Mouse (Mus musculus): ENCODE data around the gene Cd3g. TPM values are rescaled to one million over a fixed set of nuclear protein-coding genes. Genes with fewer than 3 reads are reported as not detected.

Gene Cd3g
- polyA plus RNA-seq, 1 experiment from 2014 or later = not detected

- no peak for DNase-seq (ENCODE audit: low spot score)
- no peak overlapping the region for H3K4me2 ChIP-seq (ENCODE audit: low read depth, low read length, severe bottlenecking)
Observed at GRCm38 (mm10) chr9:45010461-45010860, 30.2 kb upstream of the Cd3g start.

DNA sequence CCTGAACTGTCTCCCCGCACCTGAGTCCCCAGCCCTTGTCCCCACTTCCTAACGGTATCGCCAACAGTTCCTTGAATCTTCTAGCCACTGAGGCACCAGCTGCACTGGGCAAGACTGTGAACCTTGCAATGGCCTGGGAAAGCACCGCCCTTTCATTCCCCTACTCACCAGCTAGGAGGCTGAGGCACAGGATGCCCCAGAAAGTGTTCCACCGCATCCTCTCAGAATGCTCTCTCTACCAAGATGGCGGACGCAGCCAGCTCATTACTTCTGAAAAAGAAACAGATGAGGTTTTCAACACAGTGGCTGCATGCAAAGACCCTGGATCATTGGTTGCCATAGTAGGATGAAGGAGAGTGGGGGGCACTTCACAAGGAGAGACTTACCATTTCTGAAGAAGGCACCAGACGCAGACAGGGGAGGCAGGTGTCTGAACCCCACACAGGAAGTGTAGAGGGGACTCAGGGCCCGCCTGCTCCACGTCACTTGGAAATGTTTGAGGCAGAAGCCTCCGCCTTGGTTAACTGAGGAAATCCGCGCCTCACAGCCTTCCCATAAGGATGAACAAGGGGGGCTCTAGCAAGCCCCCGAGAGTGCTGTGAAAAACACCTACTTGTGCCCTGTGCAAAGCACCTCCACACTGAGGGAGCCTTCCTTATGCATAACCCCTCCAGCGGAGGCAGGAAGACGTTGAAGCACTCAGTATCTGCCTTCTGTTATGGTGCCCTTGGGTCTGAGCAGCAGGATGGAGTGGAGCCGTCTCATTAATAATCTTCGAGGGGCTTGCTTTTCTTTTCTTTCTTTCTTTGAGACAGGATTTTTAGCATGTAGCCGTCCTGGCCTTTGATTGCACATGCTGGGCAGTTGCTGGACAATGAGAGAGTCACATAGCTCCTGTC is 29.2 kb upstream of the Cd3g start, which contains the start of gene Cd3e:
Gene Cd3e (minus strand): TSS at position 448 of the 899 bp plus-strand sequence.
- no peaks in the 10 kb centered on the region for H3K36me3 ChIP-seq (ENCODE audit: control insufficient read depth, insufficient read depth, low read length)
- 89% methylated on average over 19 of the region's 19 CpGs for WGBS
- ATAC-seq (replicated peaks; ENCODE audit: low FRiP score) (no peak), DNase-seq (ENCODE audit: low spot score) (peak; percentile 33)
- H3K9me3 ChIP-seq (ENCODE audit: control insufficient read depth, low read length) = no peaks in the 10 kb centered on the region
- no peaks in the 10 kb centered on the region for H3K27me3 ChIP-seq (ENCODE audit: control insufficient read depth, insufficient read depth, low read length)
- H3K9ac ChIP-seq (ENCODE audit: low read length) = no peak within 1 kb of the TSS
- H3K4me3 ChIP-seq (ENCODE audit: low read depth, low read length) = no peak within 1 kb of the TSS
- H3K4me2 ChIP-seq (ENCODE audit: low read depth, low read length, severe bottlenecking) = no peak within 1 kb of the TSS
- no peak within 1 kb of the TSS for H3K27ac ChIP-seq (ENCODE audit: low read depth, low read length)
- H3K4me1 ChIP-seq (replicated peaks; ENCODE audit: control insufficient read depth, insufficient read depth, low read length) = no peaks in the 10 kb centered on the region

More at GRCm38 (mm10) chr9:45010461-45010860, 30.2 kb upstream of the Cd3g start:
- no peaks in the 10 kb centered on the region for H3K4me1 ChIP-seq (replicated peaks; ENCODE audit: control insufficient read depth, insufficient read depth, low read length)
- H3K36me3 ChIP-seq (ENCODE audit: control insufficient read depth, insufficient read depth, low read length) = no peaks in the 10 kb centered on the region
- no peak for ATAC-seq (replicated peaks; ENCODE audit: low FRiP score)
- no peak overlapping the region for H3K4me3 ChIP-seq (ENCODE audit: low read depth, low read length)
- no peak overlapping the region for H3K27ac ChIP-seq (ENCODE audit: low read depth, low read length)
- H3K9ac ChIP-seq (ENCODE audit: low read length) = no peak overlapping the region
- H3K9me3 ChIP-seq (ENCODE audit: control insufficient read depth, low read length) = no peaks in the 10 kb centered on the region
- H3K27me3 ChIP-seq (ENCODE audit: control insufficient read depth, insufficient read depth, low read length) = no peaks in the 10 kb centered on the region
- 80% methylated on average over 4 of the region's 4 CpGs for WGBS

DNA sequence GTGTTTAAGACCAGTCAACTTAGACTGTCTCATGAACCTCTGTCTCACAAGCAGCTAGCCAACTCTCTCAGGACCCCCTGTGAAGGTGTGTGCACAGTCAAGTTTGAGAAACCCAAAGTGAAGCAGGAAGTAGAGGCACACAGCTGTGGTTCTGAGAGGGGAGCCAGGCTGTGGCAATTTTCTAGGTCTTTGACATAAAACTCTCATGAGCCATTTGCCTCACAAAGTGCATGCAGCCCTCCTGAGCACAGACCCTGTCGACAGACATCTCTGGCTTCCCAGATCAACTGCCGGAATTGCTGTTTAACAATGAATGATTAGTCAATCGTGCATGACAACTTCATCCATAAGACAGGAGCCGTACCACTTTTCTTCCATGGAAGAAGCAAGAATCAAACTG is 28.1 kb upstream of the Cd3g start:
- 85% methylated on average over 4 of the region's 4 CpGs for WGBS
- no peak overlapping the region for H3K4me3 ChIP-seq (ENCODE audit: low read depth, low read length)
- no peak overlapping the region for H3K27ac ChIP-seq (ENCODE audit: low read depth, low read length)
- H3K9me3 ChIP-seq (ENCODE audit: control insufficient read depth, low read length) = no peaks in the 10 kb centered on the region
- no peak overlapping the region for H3K9ac ChIP-seq (ENCODE audit: low read length)
- no peaks in the 10 kb centered on the region for H3K36me3 ChIP-seq (ENCODE audit: control insufficient read depth, insufficient read depth, low read length)
- no peaks in the 10 kb centered on the region for H3K4me1 ChIP-seq (replicated peaks; ENCODE audit: control insufficient read depth, insufficient read depth, low read length)
- no peaks in the 10 kb centered on the region for H3K27me3 ChIP-seq (ENCODE audit: control insufficient read depth, insufficient read depth, low read length)
- DNase-seq (ENCODE audit: low spot score) (peak; percentile 24), ATAC-seq (replicated peaks; ENCODE audit: low FRiP score) (no peak)
- H3K4me2 ChIP-seq (ENCODE audit: low read depth, low read length, severe bottlenecking) = no peak overlapping the region

GRCm38 (mm10) chr9:45007404-45007803 is 27.2 kb upstream of the Cd3g start:
- 80% methylated on average over 12 of the region's 12 CpGs for WGBS

DNA sequence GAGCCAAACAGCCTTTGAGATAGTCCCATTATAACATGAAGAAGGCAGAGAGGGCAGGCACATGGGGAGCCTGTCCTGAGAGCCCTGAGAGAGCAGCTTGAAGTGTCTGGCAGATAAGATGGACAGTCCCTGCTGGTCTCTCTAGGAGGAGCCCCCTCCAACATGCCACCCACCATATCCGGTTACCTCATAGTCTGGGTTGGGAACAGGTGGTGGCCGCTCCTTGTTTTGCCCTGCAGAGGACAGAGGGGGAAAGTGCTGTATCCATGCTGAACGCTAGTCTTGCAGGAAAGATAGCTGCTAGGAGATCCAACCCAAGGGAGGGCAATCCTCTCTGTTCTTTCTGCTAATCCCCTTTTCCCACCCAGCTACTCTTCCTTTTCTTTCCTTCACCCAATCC is 20.0 kb upstream of the Cd3g start:
- H3K27ac ChIP-seq (ENCODE audit: low read depth, low read length) = no peak overlapping the region
- H3K27me3 ChIP-seq (ENCODE audit: control insufficient read depth, insufficient read depth, low read length) = no peaks in the 10 kb centered on the region
- WGBS = 69% methylated on average over 3 of the region's 3 CpGs
- ATAC-seq (replicated peaks; ENCODE audit: low FRiP score) = no peak
- H3K4me2 ChIP-seq (ENCODE audit: low read depth, low read length, severe bottlenecking) = no peak overlapping the region
- DNase-seq (ENCODE audit: low spot score) = no peak
- H3K4me1 ChIP-seq (replicated peaks; ENCODE audit: control insufficient read depth, insufficient read depth, low read length) = no peaks in the 10 kb centered on the region
- H3K9ac ChIP-seq (ENCODE audit: low read length) = no peak overlapping the region
- H3K4me3 ChIP-seq (ENCODE audit: low read depth, low read length) = no peak overlapping the region
- H3K9me3 ChIP-seq (ENCODE audit: control insufficient read depth, low read length) = no peaks in the 10 kb centered on the region
- H3K36me3 ChIP-seq (ENCODE audit: control insufficient read depth, insufficient read depth, low read length) = no peaks in the 10 kb centered on the region

More at GRCm38 (mm10) chr9:45007404-45007803, 27.2 kb upstream of the Cd3g start:
- H3K4me2 ChIP-seq (ENCODE audit: low read depth, low read length, severe bottlenecking) = no peak overlapping the region
- H3K4me1 ChIP-seq (replicated peaks; ENCODE audit: control insufficient read depth, insufficient read depth, low read length) = no peaks in the 10 kb centered on the region
- DNase-seq (ENCODE audit: low spot score) (peak; percentile 37), ATAC-seq (replicated peaks; ENCODE audit: low FRiP score) (no peak)
- no peaks in the 10 kb centered on the region for H3K27me3 ChIP-seq (ENCODE audit: control insufficient read depth, insufficient read depth, low read length)
- H3K9me3 ChIP-seq (ENCODE audit: control insufficient read depth, low read length) = no peaks in the 10 kb centered on the region
- H3K36me3 ChIP-seq (ENCODE audit: control insufficient read depth, insufficient read depth, low read length) = no peaks in the 10 kb centered on the region
- H3K9ac ChIP-seq (ENCODE audit: low read length) = no peak overlapping the region
- H3K4me3 ChIP-seq (ENCODE audit: low read depth, low read length) = no peak overlapping the region
- no peak overlapping the region for H3K27ac ChIP-seq (ENCODE audit: low read depth, low read length)

DNA sequence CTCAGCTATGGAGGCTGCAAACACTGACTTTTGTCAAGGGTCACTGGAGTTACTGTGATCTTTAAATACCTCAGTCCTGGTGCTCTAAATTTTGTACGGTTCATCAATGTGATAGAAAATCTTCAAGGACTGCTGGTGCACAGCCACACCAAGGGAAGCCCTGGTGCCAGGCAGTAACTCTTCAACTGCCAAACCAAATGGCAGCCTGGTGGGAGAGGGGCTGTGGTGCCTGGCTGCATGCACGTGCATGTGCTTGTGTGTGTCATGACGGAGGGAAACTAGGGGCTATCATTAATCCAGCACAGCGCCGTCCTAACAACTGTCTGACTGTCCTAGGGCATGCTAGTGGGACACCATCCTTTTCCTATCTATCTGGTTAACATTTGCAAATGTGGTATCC is 19.5 kb upstream of the Cd3g start:
- Histone ChIP-seq H3K27ac (ENCODE audit: low read depth, low read length) (no peak overlapping the region), H3K36me3 (ENCODE audit: control insufficient read depth, insufficient read depth, low read length) (no peaks in the 10 kb centered on the region), H3K9me3 (ENCODE audit: control insufficient read depth, low read length) (no peaks in the 10 kb centered on the region), H3K4me1 (replicated peaks; ENCODE audit: control insufficient read depth, insufficient read depth, low read length) (no peaks in the 10 kb centered on the region), H3K4me2 (ENCODE audit: low read depth, low read length, severe bottlenecking) (no peak overlapping the region), H3K4me3 (ENCODE audit: low read depth, low read length) (no peak overlapping the region), H3K27me3 (ENCODE audit: control insufficient read depth, insufficient read depth, low read length) (no peaks in the 10 kb centered on the region), H3K9ac (ENCODE audit: low read length) (no peak overlapping the region)
- WGBS = 83% methylated on average over 5 of the region's 5 CpGs
- ATAC-seq (replicated peaks; ENCODE audit: low FRiP score) (no peak), DNase-seq (ENCODE audit: low spot score) (no peak)

DNA sequence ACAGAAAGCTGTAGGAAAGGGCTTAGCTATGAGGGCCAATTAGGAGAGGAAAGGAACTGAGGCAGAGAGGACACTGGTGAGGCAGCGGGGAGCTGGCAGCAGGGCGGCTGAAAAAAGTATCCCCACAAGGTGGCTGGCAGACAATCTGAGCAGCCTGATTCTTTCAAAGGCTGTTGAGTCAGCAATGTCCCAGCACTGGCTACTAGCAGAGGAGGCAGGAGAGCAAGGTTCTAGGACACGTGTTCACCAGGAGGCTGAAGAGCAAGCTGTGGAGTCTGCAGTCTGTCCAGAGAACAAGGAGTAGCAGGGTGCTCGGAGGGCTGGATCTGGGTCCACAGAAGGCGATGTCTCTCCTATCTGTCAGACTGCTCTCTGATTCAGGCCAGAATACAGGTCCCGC is 18.9 kb upstream of the Cd3g start:
- H3K4me2 ChIP-seq (ENCODE audit: low read depth, low read length, severe bottlenecking) = no peak overlapping the region
- H3K36me3 ChIP-seq (ENCODE audit: control insufficient read depth, insufficient read depth, low read length) = no peaks in the 10 kb centered on the region
- no peaks in the 10 kb centered on the region for H3K9me3 ChIP-seq (ENCODE audit: control insufficient read depth, low read length)
- no peak overlapping the region for H3K9ac ChIP-seq (ENCODE audit: low read length)
- no peak for ATAC-seq (replicated peaks; ENCODE audit: low FRiP score)
- H3K4me1 ChIP-seq (replicated peaks; ENCODE audit: control insufficient read depth, insufficient read depth, low read length) = no peaks in the 10 kb centered on the region
- no peak overlapping the region for H3K27ac ChIP-seq (ENCODE audit: low read depth, low read length)
- 59% methylated on average over 6 of the region's 6 CpGs for WGBS
- H3K4me3 ChIP-seq (ENCODE audit: low read depth, low read length) = no peak overlapping the region
- no peak for DNase-seq (ENCODE audit: low spot score)
- H3K27me3 ChIP-seq (ENCODE audit: control insufficient read depth, insufficient read depth, low read length) = no peaks in the 10 kb centered on the region

- H3K9ac ChIP-seq (ENCODE audit: low read length) = no peak overlapping the region
- H3K27me3 ChIP-seq (ENCODE audit: control insufficient read depth, insufficient read depth, low read length) = no peaks in the 10 kb centered on the region
- ATAC-seq (replicated peaks; ENCODE audit: low FRiP score) = no peak
- DNase-seq (ENCODE audit: low spot score) = no peak
- H3K36me3 ChIP-seq (ENCODE audit: control insufficient read depth, insufficient read depth, low read length) = no peaks in the 10 kb centered on the region
- H3K27ac ChIP-seq (ENCODE audit: low read depth, low read length) = no peak overlapping the region
- H3K4me3 ChIP-seq (ENCODE audit: low read depth, low read length) = no peak overlapping the region
- no peak overlapping the region for H3K4me2 ChIP-seq (ENCODE audit: low read depth, low read length, severe bottlenecking)
- 80% methylated on average over 11 of the region's 11 CpGs for WGBS
- no peaks in the 10 kb centered on the region for H3K4me1 ChIP-seq (replicated peaks; ENCODE audit: control insufficient read depth, insufficient read depth, low read length)
- no peaks in the 10 kb centered on the region for H3K9me3 ChIP-seq (ENCODE audit: control insufficient read depth, low read length)
Observed at GRCm38 (mm10) chr9:44998138-44998537, 17.9 kb upstream of the Cd3g start.

DNA sequence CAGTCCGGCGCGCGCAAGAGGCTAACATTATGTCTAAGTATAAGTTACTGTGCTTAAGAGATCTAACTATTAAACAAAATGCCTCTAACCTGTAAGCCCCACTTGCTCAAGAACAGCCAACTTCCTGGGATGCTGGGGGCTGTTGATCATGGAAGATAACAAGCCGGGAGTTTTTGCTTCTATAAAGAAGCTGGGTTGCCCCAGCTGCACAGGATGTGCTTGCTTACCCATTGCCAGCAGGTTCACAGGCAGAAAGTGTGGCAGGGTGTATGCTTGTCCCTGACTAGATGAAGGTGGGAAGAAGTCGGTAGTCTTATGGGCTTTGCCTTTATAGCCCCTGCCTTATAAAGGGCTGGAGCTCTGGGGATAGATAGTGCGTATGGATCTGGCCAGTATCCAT is 16.4 kb upstream of the Cd3g start:
- Histone ChIP-seq H3K4me3 (ENCODE audit: low read depth, low read length) (no peak overlapping the region), H3K36me3 (ENCODE audit: control insufficient read depth, insufficient read depth, low read length) (no peaks in the 10 kb centered on the region), H3K9me3 (ENCODE audit: control insufficient read depth, low read length) (no peaks in the 10 kb centered on the region), H3K9ac (ENCODE audit: low read length) (no peak overlapping the region), H3K4me1 (replicated peaks; ENCODE audit: control insufficient read depth, insufficient read depth, low read length) (no peaks in the 10 kb centered on the region), H3K27me3 (ENCODE audit: control insufficient read depth, insufficient read depth, low read length) (no peaks in the 10 kb centered on the region), H3K27ac (ENCODE audit: low read depth, low read length) (no peak overlapping the region), H3K4me2 (ENCODE audit: low read depth, low read length, severe bottlenecking) (no peak overlapping the region)
- ATAC-seq (replicated peaks; ENCODE audit: low FRiP score) (no peak), DNase-seq (ENCODE audit: low spot score) (no peak)
- WGBS = 95% methylated on average over 7 of the region's 7 CpGs
